Mouse (Mus musculus): ENCODE measurements at regions not wholly inside any gene's neighbourhood (a gene's known extent, or its start where the extent isn't known, plus 50 kb on each side); places are given as distances from the start of the nearest gene placed in this dataset.
A peak's percentile ranks its signal among the peaks of the same experiment; 100 is the strongest.
"Not testable (repeated sequence)": the region's sequence is repeated elsewhere in the genome, so short reads cannot be mapped to it uniquely, and the experiment has no call there.

- DNase-seq (ENCODE audit: low spot score in 2 of 2): no peak
These were observed 826.2 kb upstream of the 4930452B06Rik start for GRCm38 (mm10) chr14:9492228-9492627.

- no peak for DNase-seq (ENCODE audit: low spot score in 2 of 2)
These were observed 822.5 kb upstream of the 4930452B06Rik start for GRCm38 (mm10) chr14:9488585-9488984.

GRCm38 (mm10) chr14:9478981-9479380 is 812.9 kb upstream of the 4930452B06Rik start:
- no peak for DNase-seq (ENCODE audit: low spot score in 2 of 2)

GRCm38 (mm10) chr14:9475169-9475568 is 809.1 kb upstream of the 4930452B06Rik start:
- no peak for DNase-seq (ENCODE audit: low spot score in 2 of 2)

GRCm38 (mm10) chr14:9469686-9470085 is 803.6 kb upstream of the 4930452B06Rik start:
- DNase-seq (ENCODE audit: low spot score in 2 of 2): no peak

GRCm38 (mm10) chr14:9468654-9469053 is 802.6 kb upstream of the 4930452B06Rik start:
- DNase-seq (ENCODE audit: low spot score in 2 of 2): no peak

- no peak for DNase-seq (ENCODE audit: low spot score in 2 of 2)
These were observed 801.8 kb upstream of the 4930452B06Rik start for GRCm38 (mm10) chr14:9467690-9468458.

GRCm38 (mm10) chr14:9460006-9460405 is 794.0 kb upstream of the 4930452B06Rik start:
- DNase-seq (ENCODE audit: low spot score in 2 of 2): no peak

- DNase-seq (ENCODE audit: low spot score in 2 of 2): no peak
These were observed 792.8 kb upstream of the 4930452B06Rik start for GRCm38 (mm10) chr14:9458856-9459255.

GRCm38 (mm10) chr14:9457801-9458495 is 791.9 kb upstream of the 4930452B06Rik start:
- no peak for DNase-seq (ENCODE audit: low spot score in 2 of 2)

GRCm38 (mm10) chr14:9455986-9456385 is 789.9 kb upstream of the 4930452B06Rik start:
- no peak for DNase-seq (ENCODE audit: low spot score in 2 of 2)

GRCm38 (mm10) chr14:9449942-9450341 is 783.9 kb upstream of the 4930452B06Rik start:
- no peak for DNase-seq (ENCODE audit: low spot score in 2 of 2)

- DNase-seq (ENCODE audit: low spot score in 2 of 2): no peak
These were observed 771.9 kb upstream of the 4930452B06Rik start for GRCm38 (mm10) chr14:9437896-9438295.

- DNase-seq (ENCODE audit: low spot score in 2 of 2): no peak
These were observed 769.1 kb upstream of the 4930452B06Rik start for GRCm38 (mm10) chr14:9435136-9435535.

- no peak for DNase-seq (ENCODE audit: low spot score in 2 of 2)
These were observed 767.1 kb upstream of the 4930452B06Rik start for GRCm38 (mm10) chr14:9433081-9433590.

- DNase-seq (ENCODE audit: low spot score in 2 of 2): no peak
These were observed 765.8 kb upstream of the 4930452B06Rik start for GRCm38 (mm10) chr14:9431798-9432197.

- DNase-seq (ENCODE audit: low spot score in 2 of 2): no peak
These were observed 745.9 kb upstream of the 4930452B06Rik start for GRCm38 (mm10) chr14:9411822-9412403.

- DNase-seq (ENCODE audit: low spot score in 2 of 2): no peak
These were observed 737.6 kb upstream of the 4930452B06Rik start for GRCm38 (mm10) chr14:9403688-9404087.

- DNase-seq (ENCODE audit: low spot score in 2 of 2): no peak
These were observed 734.8 kb upstream of the 4930452B06Rik start for GRCm38 (mm10) chr14:9400861-9401260.

- DNase-seq (ENCODE audit: low spot score in 2 of 2): peak; percentile 18 to 34
These were observed 727.3 kb upstream of the 4930452B06Rik start for GRCm38 (mm10) chr14:9393271-9393771.

- DNase-seq (ENCODE audit: low spot score in 2 of 2): not testable (repeated sequence)
These were observed 724.0 kb upstream of the 4930452B06Rik start for GRCm38 (mm10) chr14:9389878-9390536.

GRCm38 (mm10) chr14:9389180-9389579 is 723.1 kb upstream of the 4930452B06Rik start:
- no peak for DNase-seq (ENCODE audit: low spot score in 2 of 2)

Measured in spleen, postnatal 14 days (tissue).